In the genomic region with DNA sequence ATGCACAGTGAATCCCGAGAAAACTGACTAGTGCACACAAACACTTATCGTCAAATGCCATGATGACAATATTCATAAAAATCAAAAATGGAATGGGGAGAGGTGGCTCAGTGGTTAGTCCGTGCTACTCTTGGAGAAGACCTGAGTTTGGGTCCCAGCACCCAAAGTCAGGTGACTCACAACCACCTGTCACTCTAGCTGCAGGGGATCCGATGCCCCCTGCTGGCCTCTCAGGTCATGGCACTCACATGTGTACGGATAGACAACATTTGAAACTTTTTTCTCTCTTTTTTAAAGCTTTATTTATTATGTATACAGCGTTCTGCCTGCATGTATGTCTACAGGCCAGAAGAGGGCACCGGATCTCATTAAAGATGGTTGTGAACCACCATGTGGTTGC, we compare ENCODE assay signal across 1 mouse cellular context.
TF ChIP-seq lines count a peak whose summit lies in the region.

No protein-coding gene starts in this region.

TF ChIP-seq in CH12.LX, 34 proteins besides CTCF, POLR2A, EP300 and RAD21:
- TF ChIP-seq CHD1 (IDR thresholded peaks at IDR 0.05; ENCODE audit: low read depth, low read length) (no peak), NELFE (IDR thresholded peaks at IDR 0.05; ENCODE audit: low read depth, low read length) (no peak), RCOR1 (conservative IDR thresholded peaks at IDR 0.05; ENCODE audit: low read depth, low read length) (no peak), UBTF (IDR thresholded peaks at IDR 0.05; ENCODE audit: low read depth, low read length) (no peak), BHLHE40 (IDR thresholded peaks at IDR 0.05; ENCODE audit: low read depth, low read length) (0 out of 2 replicates have a peak, but pooled peaks have one; percentile 14)
